Mouse (Mus musculus): Measurements from ENCODE around the gene Ahdc1. TPM values are rescaled to one million over a fixed set of nuclear protein-coding genes. Genes with fewer than 3 reads are reported as not detected.

Ahdc1 gene
- total and polyA plus RNA-seq, 2 experiments from 2014 or later: 11.0 to 115 TPM

DNA sequence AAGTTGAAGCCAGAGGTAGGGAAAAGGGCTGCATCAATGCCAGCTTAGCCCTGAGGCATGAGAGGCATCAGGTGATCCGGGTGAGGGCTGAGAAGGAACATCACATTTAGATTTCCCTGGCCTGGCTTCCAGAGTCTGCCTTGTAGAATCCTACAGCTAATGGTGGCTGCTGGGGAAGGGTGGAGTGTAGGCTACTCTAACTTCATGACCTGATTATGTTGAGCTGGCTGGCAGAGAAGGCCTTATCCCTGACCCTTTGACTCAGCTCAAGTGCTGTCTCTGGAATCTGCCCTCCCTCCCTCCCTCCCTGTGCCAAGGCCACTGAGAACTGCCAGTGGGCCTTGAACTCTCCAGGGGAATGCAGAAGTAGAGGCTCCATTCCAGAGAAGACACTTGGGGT lies 24.4 kb downstream of the Ahdc1 start:
- TF ChIP-seq CTCF (IDR thresholded peaks at IDR 0.05): no peak
- H3K4me1 ChIP-seq (ENCODE audit: insufficient read depth, low read length): peaks cover 17% of the 10 kb centered on the region

GRCm38 (mm10) chr4:133035946-133036345 lies 24.9 kb downstream of the Ahdc1 start:
- no peak overlapping the region for H3K27ac ChIP-seq (ENCODE audit: low read depth, low read length)
- 66% methylated on average over 3 of the region's 3 CpGs for WGBS
- H3K4me1 ChIP-seq (ENCODE audit: insufficient read depth, low read length): peaks cover 17% of the 10 kb centered on the region
- H3K9ac ChIP-seq (replicated peaks; ENCODE audit: low read length, poor library complexity, severe bottlenecking): no peak overlapping the region
- no peak for ATAC-seq (ENCODE audit: low FRiP score)
- H3K27me3 ChIP-seq (ENCODE audit: insufficient read depth, low read length): no peaks in the 10 kb centered on the region
- TF ChIP-seq CTCF (IDR thresholded peaks at IDR 0.05): no peak
- peaks cover 4% of the 10 kb centered on the region; the same call in 1 of the 2 replicates for H3K36me3 ChIP-seq (ENCODE audit: insufficient read depth, low read length)
- no peak overlapping the region for H3K4me3 ChIP-seq (ENCODE audit: low read depth, low read length)
- no peak overlapping the region for H3K4me2 ChIP-seq (ENCODE audit: low read depth, low read length, poor library complexity, severe bottlenecking)
- H3K9me3 ChIP-seq (ENCODE audit: low read length): no peaks in the 10 kb centered on the region
- DNase-seq (ENCODE audit: low spot score): no peak

More for the DNA sequence above, 24.4 kb downstream of the Ahdc1 start:
- peaks cover 4% of the 10 kb centered on the region; the same call in 1 of the 2 replicates for H3K36me3 ChIP-seq (ENCODE audit: insufficient read depth, low read length)
- no peak overlapping the region for H3K27ac ChIP-seq (ENCODE audit: low read depth, low read length)
- no peak overlapping the region for H3K9ac ChIP-seq (replicated peaks; ENCODE audit: low read length, poor library complexity, severe bottlenecking)
- no peak for DNase-seq (ENCODE audit: low spot score)
- no peaks in the 10 kb centered on the region for H3K9me3 ChIP-seq (ENCODE audit: low read length)
- no peak overlapping the region for H3K4me2 ChIP-seq (ENCODE audit: low read depth, low read length, poor library complexity, severe bottlenecking)
- no peak for ATAC-seq (ENCODE audit: low FRiP score)
- WGBS: 71% methylated on average over 1 of the region's 1 CpGs
- no peak overlapping the region for H3K4me3 ChIP-seq (ENCODE audit: low read depth, low read length)
- no peaks in the 10 kb centered on the region for H3K27me3 ChIP-seq (ENCODE audit: insufficient read depth, low read length)

GRCm38 (mm10) chr4:133037293-133037692 lies 26.2 kb downstream of the Ahdc1 start:
- peaks cover 22% of the 10 kb centered on the region for H3K4me1 ChIP-seq (ENCODE audit: insufficient read depth, low read length)
- ATAC-seq (ENCODE audit: low FRiP score): no peak

GRCm38 (mm10) chr4:133037798-133038197 lies 26.7 kb downstream of the Ahdc1 start:
- no peaks in the 10 kb centered on the region for H3K9me3 ChIP-seq (ENCODE audit: low read length)
- peaks cover 4% of the 10 kb centered on the region; the same call in 1 of the 2 replicates for H3K36me3 ChIP-seq (ENCODE audit: insufficient read depth, low read length)
- WGBS: 37% methylated on average over 6 of the region's 6 CpGs
- H3K4me3 ChIP-seq (ENCODE audit: low read depth, low read length): peak overlapping the region; percentile 52; the same call in 1 of the 2 replicates
- no peak for TF ChIP-seq CTCF (IDR thresholded peaks at IDR 0.05)
- H3K27me3 ChIP-seq (ENCODE audit: insufficient read depth, low read length): no peaks in the 10 kb centered on the region
- ATAC-seq (ENCODE audit: low FRiP score) (no peak), DNase-seq (ENCODE audit: low spot score) (no peak)
- H3K9ac ChIP-seq (replicated peaks; ENCODE audit: low read length, poor library complexity, severe bottlenecking): no peak overlapping the region
- H3K4me1 ChIP-seq (ENCODE audit: insufficient read depth, low read length): peaks cover 27% of the 10 kb centered on the region
- no peak overlapping the region for H3K27ac ChIP-seq (ENCODE audit: low read depth, low read length)
- no peak overlapping the region for H3K4me2 ChIP-seq (ENCODE audit: low read depth, low read length, poor library complexity, severe bottlenecking)

More at GRCm38 (mm10) chr4:133037293-133037692, 26.2 kb downstream of the Ahdc1 start:
- TF ChIP-seq CTCF (IDR thresholded peaks at IDR 0.05): no peak
- no peak for DNase-seq (ENCODE audit: low spot score)
- Histone ChIP-seq H3K9ac (replicated peaks; ENCODE audit: low read length, poor library complexity, severe bottlenecking) (no peak overlapping the region), H3K27me3 (ENCODE audit: insufficient read depth, low read length) (no peaks in the 10 kb centered on the region), H3K9me3 (ENCODE audit: low read length) (no peaks in the 10 kb centered on the region), H3K27ac (ENCODE audit: low read depth, low read length) (no peak overlapping the region), H3K4me3 (ENCODE audit: low read depth, low read length) (no peak overlapping the region), H3K36me3 (ENCODE audit: insufficient read depth, low read length) (peaks cover 4% of the 10 kb centered on the region; the same call in 1 of the 2 replicates), H3K4me2 (ENCODE audit: low read depth, low read length, poor library complexity, severe bottlenecking) (no peak overlapping the region)
- 43% methylated on average over 9 of the region's 9 CpGs for WGBS

- Histone ChIP-seq H3K27me3 (ENCODE audit: insufficient read depth, low read length) (no peaks in the 10 kb centered on the region), H3K4me3 (ENCODE audit: low read depth, low read length) (peak overlapping the region; percentile 52), H3K27ac (ENCODE audit: low read depth, low read length) (peak overlapping the region; percentile 55; the same call in 1 of the 2 replicates), H3K9ac (replicated peaks; ENCODE audit: low read length, poor library complexity, severe bottlenecking) (peak overlapping the region; percentile 69), H3K9me3 (ENCODE audit: low read length) (no peaks in the 10 kb centered on the region), H3K36me3 (ENCODE audit: insufficient read depth, low read length) (peaks cover 4% of the 10 kb centered on the region; the same call in 1 of the 2 replicates), H3K4me1 (ENCODE audit: insufficient read depth, low read length) (peaks cover 35% of the 10 kb centered on the region), H3K4me2 (ENCODE audit: low read depth, low read length, poor library complexity, severe bottlenecking) (peak overlapping the region; percentile 99)
- ATAC-seq (ENCODE audit: low FRiP score): peak; percentile 17; the same call in 1 of the 2 replicates
- 1% methylated on average over 49 of the region's 76 CpGs for WGBS
- DNase-seq (ENCODE audit: low spot score): no peak
- TF ChIP-seq CTCF (IDR thresholded peaks at IDR 0.05): no peak
Measured at GRCm38 (mm10) chr4:133038521-133039115, 27.6 kb downstream of the Ahdc1 start.

GRCm38 (mm10) chr4:133039116-133039819 lies 28.2 kb downstream of the Ahdc1 start:
- TF ChIP-seq CTCF (IDR thresholded peaks at IDR 0.05): no peak
- Histone ChIP-seq H3K27ac (ENCODE audit: low read depth, low read length) (peak overlapping the region; percentile 55; the same call in 1 of the 2 replicates), H3K4me1 (ENCODE audit: insufficient read depth, low read length) (peaks cover 38% of the 10 kb centered on the region)

More at GRCm38 (mm10) chr4:133039116-133039819, 28.2 kb downstream of the Ahdc1 start:
- peaks cover 4% of the 10 kb centered on the region; the same call in 1 of the 2 replicates for H3K36me3 ChIP-seq (ENCODE audit: insufficient read depth, low read length)
- ATAC-seq (ENCODE audit: low FRiP score) (no peak), DNase-seq (ENCODE audit: low spot score) (no peak)
- no peaks in the 10 kb centered on the region for H3K27me3 ChIP-seq (ENCODE audit: insufficient read depth, low read length)
- WGBS: 3% methylated on average over 33 of the region's 77 CpGs
- no peaks in the 10 kb centered on the region for H3K9me3 ChIP-seq (ENCODE audit: low read length)
- H3K4me3 ChIP-seq (ENCODE audit: low read depth, low read length): peak overlapping the region; percentile 52
- peak overlapping the region; percentile 99 for H3K4me2 ChIP-seq (ENCODE audit: low read depth, low read length, poor library complexity, severe bottlenecking)
- H3K9ac ChIP-seq (replicated peaks; ENCODE audit: low read length, poor library complexity, severe bottlenecking): peak overlapping the region; percentile 69
